Mouse (Mus musculus) liver, adult 2 months (tissue): Measurements from ENCODE around the gene Kif17.

Source experiments
- CTCF ChIP-seq: fragments of 200-500 bp; IDR thresholded peaks from 2 replicates; pipeline ENCODE4 v1.5.1; 2011; ENCODE audit warnings: low read depth, low read length, control low read depth
- POLR2A ChIP-seq: fragments of 200-500 bp; IDR thresholded peaks from 2 replicates; pipeline ENCODE4 v1.6.1; 2011; ENCODE audit warnings: low read length, control low read depth; ENCODE audit not compliant: insufficient read depth; ENCODE audit errors: extremely low read depth

- TF ChIP-seq CTCF (no peak), POLR2A (no peak)
Observed at GRCm38 (mm10) chr4:138250088-138250960, at the start of gene Kif17, which contains the start of gene Sh2d5.
